Mouse (Mus musculus) hindbrain, postnatal 0 days (tissue): ENCODE data around the gene Gm48551. TPM values are rescaled to one million over a fixed set of nuclear protein-coding genes. Genes with fewer than 3 reads are reported as not detected.

Experiments
- ATAC-seq: fragments of 200-750 bp; cut with Nextera tagmentation; 2 replicates; pipeline ENCODE4 v1.8.0; 2017; ENCODE audit warnings: mild to moderate bottlenecking, moderate TSS enrichment, moderate library complexity
- DNase-seq: peaks from one replicate; pipeline ENCODE4 v3.0.0-alpha.2; 2015; ENCODE audit warnings: low spot score
- H3K27ac ChIP-seq: fragments of 300-500 bp; sonication (generic); 2 replicates; pipeline ENCODE4 v1.5.1; 2014; ENCODE audit warnings: mild to moderate bottlenecking
- H3K27me3 ChIP-seq: fragments of 300-500 bp; sonication (generic); 2 replicates; pipeline ENCODE4 v1.6.1; 2014; ENCODE audit warnings: low read length, mixed read lengths; ENCODE audit not compliant: insufficient read depth
- H3K36me3 ChIP-seq: fragments of 300-500 bp; sonication (generic); 2 replicates; pipeline ENCODE4 v1.6.1; 2014; ENCODE audit warnings: low read length, mixed read lengths; ENCODE audit not compliant: insufficient read depth
- H3K4me1 ChIP-seq: fragments of 300-500 bp; sonication (generic); 2 replicates; pipeline ENCODE4 v1.6.1; 2014; ENCODE audit warnings: antibody characterized with exemption, low read length, mixed read lengths; ENCODE audit not compliant: insufficient read depth
- H3K4me2 ChIP-seq: fragments of 300-500 bp; sonication (generic); 2 replicates; pipeline ENCODE4 v1.6.1; 2014; ENCODE audit warnings: low read depth, mild to moderate bottlenecking, low read length, moderate library complexity, mixed read lengths
- H3K4me3 ChIP-seq: fragments of 300-500 bp; sonication (generic); 2 replicates; pipeline ENCODE4 v1.5.1; 2014; ENCODE audit warnings: low read length
- H3K9ac ChIP-seq: fragments of 300-500 bp; sonication (generic); replicated peaks from 2 replicates; pipeline ENCODE4 v1.6.1; 2014; ENCODE audit warnings: mild to moderate bottlenecking, low read length, moderate library complexity, mixed read lengths
- H3K9me3 ChIP-seq: fragments of 300-500 bp; sonication (generic); 2 replicates; pipeline ENCODE4 v1.6.1; 2016; ENCODE audit warnings: low read length, mixed read lengths
- CTCF ChIP-seq: IDR thresholded peaks from 2 replicates; pipeline ENCODE4 v1.5.1; 2016; ENCODE audit warnings: antibody characterized with exemption, control low read depth, low read depth
- WGBS: fragments of 180-500 bp; shearing (Covaris S2); extraction: QIAGEN DNeasy Blood & Tissue Kit; methylation state at CpG from one replicate; pipeline ENCODE4 v1.1.7; 2014; 5-methylcytosine and 5-hydroxymethylcytosine counted together
- polyA plus RNA-seq: library from polyadenylated mRNA; unstranded; fragments of >200 nt; fragmentation: Nextera tagmentation; extraction: Ambion mirVana; gene quantifications from 2 replicates; pipeline ENCODE4 v1.2.1, GENCODE M21; 2015
- total RNA-seq: library from RNA; depleted of rRNA; stranded (reverse); fragments of >200 nt; gene quantifications from 2 replicates; pipeline ENCODE4 v1.2.3, GENCODE M21; 2014

Gm48551 gene
- total and polyA plus RNA-seq, 2 experiments from 2014 or later = 3.3 to 5.3 TPM

DNA sequence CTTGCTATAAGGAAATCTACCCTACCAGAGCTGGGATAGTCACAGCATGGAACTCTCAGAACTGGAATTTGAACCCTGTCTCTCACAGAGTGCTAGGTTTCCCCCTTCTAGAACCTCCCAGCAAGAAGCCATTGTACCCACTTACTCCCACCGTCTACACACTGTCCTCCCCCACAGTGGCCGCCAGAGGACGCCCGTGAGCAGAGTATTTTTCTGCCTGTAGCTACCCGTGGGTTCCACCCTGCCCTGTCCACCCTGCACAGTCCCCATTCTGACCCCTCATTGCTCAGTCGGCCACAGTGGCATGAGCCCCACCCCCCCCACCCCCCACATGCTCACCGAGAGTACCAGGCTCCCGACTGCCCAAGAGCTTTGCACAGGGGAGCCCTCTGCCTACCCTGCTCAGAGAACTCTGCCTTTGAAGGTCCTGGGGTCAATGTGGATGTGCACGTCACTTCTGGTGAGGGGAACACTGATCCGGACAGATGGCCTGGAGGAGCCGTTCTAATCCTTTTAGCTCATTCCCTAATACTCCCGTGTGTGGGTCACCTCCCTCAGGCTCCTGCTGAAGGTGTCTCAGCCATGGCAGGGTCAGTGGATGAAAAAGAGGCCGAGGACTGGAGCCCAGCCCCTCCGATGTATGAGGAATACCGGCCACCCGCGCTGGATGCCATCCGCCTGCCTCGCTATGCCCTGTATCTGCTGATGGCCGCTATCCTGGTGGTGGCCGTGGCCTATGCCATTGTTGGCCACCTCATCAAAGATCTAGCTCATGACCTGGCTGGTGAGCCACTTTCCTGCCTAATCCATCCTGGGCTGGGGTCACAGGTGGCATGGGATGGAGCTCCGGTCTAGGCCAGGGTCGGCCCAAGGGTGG, 5.8 kb downstream of the Gm48551 start:
- Histone ChIP-seq H3K27ac (peak overlapping the region; percentile 43; the same call in 1 of the 2 replicates), H3K36me3 (peaks cover 33% of the 10 kb centered on the region), H3K4me1 (peaks cover 16% of the 10 kb centered on the region; the same call in 1 of the 2 replicates), H3K9ac (0 out of 2 replicates have a peak overlapping the region, but pooled peaks have one; percentile 22), H3K4me2 (no peak overlapping the region), H3K4me3 (no peak overlapping the region), H3K27me3 (no peaks in the 10 kb centered on the region), H3K9me3 (no peaks in the 10 kb centered on the region)
- WGBS = 56% methylated on average over 23 of the region's 23 CpGs
- DNase-seq (peak; percentile 65), ATAC-seq (peak; percentile 71)
- peak; percentile 91 for TF ChIP-seq CTCF

DNA sequence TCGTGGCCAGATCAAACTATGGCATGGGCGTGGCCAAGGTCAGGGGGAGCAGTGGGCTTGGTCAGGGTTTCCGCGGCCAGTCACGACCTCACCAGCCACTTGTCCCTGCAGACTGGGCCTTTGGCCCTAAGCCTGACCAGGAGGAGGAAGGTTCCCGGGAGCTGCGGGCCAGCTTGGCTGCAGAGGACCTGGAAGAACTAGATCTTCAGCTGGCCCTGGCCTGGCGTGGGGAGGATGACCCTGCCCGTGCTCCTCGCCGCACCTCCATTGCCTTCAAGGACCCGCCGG, 6.4 kb downstream of the Gm48551 start:
- no peak overlapping the region for H3K4me2 ChIP-seq
- no peak for TF ChIP-seq CTCF
- peaks cover 10% of the 10 kb centered on the region; the same call in 1 of the 2 replicates for H3K4me1 ChIP-seq
- H3K9me3 ChIP-seq = no peaks in the 10 kb centered on the region
- H3K4me3 ChIP-seq = no peak overlapping the region
- no peaks in the 10 kb centered on the region for H3K27me3 ChIP-seq
- 0 out of 2 replicates have a peak overlapping the region, but pooled peaks have one; percentile 22 for H3K9ac ChIP-seq
- DNase-seq = no peak
- H3K27ac ChIP-seq = no peak overlapping the region
- peaks cover 33% of the 10 kb centered on the region for H3K36me3 ChIP-seq
- 91% methylated on average over 13 of the region's 13 CpGs for WGBS
- ATAC-seq = no peak

DNA sequence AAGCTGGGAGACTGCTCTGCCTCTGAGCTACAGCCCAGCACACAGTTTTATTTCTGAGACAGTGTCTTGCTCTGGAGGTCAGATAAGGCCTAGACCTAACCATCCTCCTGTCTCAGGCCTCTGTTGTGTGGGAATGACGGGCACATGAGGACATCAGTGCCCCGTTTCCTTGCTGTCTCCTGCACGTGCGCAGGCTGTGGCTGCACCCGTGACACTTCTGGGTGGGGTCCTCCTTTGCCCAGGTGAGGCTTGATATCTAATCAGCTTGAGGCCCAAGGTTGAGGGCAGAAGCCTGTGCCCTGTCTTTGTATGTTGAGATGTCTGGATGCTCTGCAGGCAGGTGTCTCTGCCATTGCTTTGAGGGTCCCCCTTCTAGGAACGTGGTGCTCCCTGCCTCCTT, 8.0 kb downstream of the Gm48551 start:
- Histone ChIP-seq H3K27me3 (no peaks in the 10 kb centered on the region), H3K27ac (no peak overlapping the region), H3K9ac (no peak overlapping the region), H3K9me3 (no peaks in the 10 kb centered on the region), H3K4me1 (peaks cover 7% of the 10 kb centered on the region; the same call in 1 of the 2 replicates), H3K4me2 (no peak overlapping the region), H3K4me3 (no peak overlapping the region), H3K36me3 (peaks cover 17% of the 10 kb centered on the region)
- DNase-seq (no peak), ATAC-seq (no peak)
- WGBS = 89% methylated on average over 6 of the region's 6 CpGs
- TF ChIP-seq CTCF = no peak

DNA sequence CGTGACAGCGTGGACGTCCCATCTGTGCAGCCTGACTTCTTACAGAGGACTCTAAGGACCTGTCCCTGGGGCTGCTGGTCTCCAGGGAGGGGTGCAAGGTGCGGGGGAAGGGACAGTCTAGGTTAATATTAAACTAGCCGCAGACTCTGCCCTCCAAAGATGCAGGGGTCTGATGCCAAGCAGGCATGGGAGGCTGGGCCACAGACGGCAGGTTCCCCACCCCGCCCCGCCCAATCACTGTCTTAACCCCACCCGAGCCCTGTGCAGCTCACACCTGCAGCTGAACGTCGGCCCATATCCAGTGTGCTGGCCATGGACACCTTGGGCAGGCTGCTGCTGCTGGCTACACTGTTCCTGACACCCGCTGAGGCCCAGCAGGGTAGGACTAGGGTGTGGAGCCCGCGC, 8.5 kb downstream of the Gm48551 start, which contains the start of gene Smim24:
Gene Smim24 (plus strand): TSS at position 271 of the 405 bp plus-strand sequence.
- Histone ChIP-seq H3K9me3 (no peaks in the 10 kb centered on the region), H3K27ac (peak within 1 kb of the TSS; percentile 41; the same call in 1 of the 2 replicates), H3K36me3 (peaks cover 12% of the 10 kb centered on the region), H3K4me2 (peak within 1 kb of the TSS; percentile 42), H3K4me3 (no peak within 1 kb of the TSS), H3K9ac (0 out of 2 replicates have a peak within 1 kb of the TSS, but pooled peaks have one; percentile 13), H3K4me1 (peaks cover 7% of the 10 kb centered on the region; the same call in 1 of the 2 replicates), H3K27me3 (no peaks in the 10 kb centered on the region)
- no peak for TF ChIP-seq CTCF
- no peak for DNase-seq
- no peak for ATAC-seq
- WGBS = 73% methylated on average over 14 of the region's 14 CpGs

DNA sequence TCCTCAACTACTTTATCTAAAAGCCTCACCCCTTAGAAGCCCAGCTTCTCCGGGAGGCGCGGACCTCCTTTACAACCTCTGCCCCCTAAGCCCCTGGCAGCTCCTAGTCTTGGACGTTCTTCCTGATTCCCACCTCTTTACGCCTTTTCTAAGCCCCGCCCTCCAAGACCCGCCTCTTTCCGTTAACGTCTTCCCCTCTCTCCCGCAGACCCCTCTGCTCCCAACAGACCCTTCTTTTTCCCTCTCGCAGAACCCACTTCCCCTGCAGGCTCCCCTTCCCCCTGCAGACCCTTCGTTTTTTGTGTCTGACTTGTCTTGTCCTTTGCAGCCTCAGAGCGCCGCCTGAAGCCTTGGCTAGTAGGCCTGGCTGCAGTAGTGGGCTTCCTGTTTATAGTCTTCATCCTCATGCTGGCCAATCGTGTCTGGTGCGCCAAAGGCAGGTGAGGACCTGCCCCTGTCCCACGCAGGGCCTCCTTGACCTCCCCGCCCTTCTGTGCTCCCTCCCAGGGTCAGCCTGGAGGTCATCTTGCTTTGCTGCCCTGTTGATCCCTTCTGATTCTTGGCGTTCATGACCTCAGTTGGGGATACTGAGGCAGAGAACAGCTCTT, 9.3 kb downstream of the Gm48551 start:
- Histone ChIP-seq H3K4me1 (peaks cover 7% of the 10 kb centered on the region; the same call in 1 of the 2 replicates), H3K4me2 (peak overlapping the region; percentile 42), H3K9ac (0 out of 2 replicates have a peak overlapping the region, but pooled peaks have one; percentile 13), H3K27ac (peak overlapping the region; percentile 41; the same call in 1 of the 2 replicates), H3K27me3 (no peaks in the 10 kb centered on the region), H3K36me3 (peaks cover 5% of the 10 kb centered on the region; the same call in 1 of the 2 replicates), H3K9me3 (no peaks in the 10 kb centered on the region), H3K4me3 (no peak overlapping the region)
- WGBS = 8% methylated on average over 19 of the region's 19 CpGs
- DNase-seq (no peak), ATAC-seq (no peak)
- no peak for TF ChIP-seq CTCF

DNA sequence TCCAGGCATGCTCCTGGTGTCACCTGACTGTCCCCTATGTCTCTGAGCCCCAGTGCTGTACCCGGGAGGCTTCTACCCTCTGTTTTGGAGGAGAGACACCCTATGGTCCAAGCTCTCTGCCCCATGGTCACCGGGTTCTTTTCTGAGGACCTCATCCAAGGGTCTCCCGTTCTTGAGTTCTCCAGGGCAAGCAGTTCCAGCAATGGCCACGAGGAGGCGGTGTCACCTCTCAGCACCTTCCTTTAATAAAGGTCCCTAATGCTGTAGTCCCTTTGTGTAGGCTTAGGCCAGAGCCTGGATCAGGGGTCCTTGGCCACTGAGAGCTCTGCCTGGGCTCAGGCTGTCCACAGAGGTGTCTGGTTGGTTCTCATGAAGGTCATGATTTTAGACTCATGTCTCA, 10.9 kb downstream of the Gm48551 start:
- H3K9ac ChIP-seq = no peak overlapping the region
- TF ChIP-seq CTCF = peak; percentile 93
- H3K27me3 ChIP-seq = no peaks in the 10 kb centered on the region
- H3K9me3 ChIP-seq = no peaks in the 10 kb centered on the region
- peak; percentile 76 for DNase-seq
- 0 out of 2 replicates have a peak, but pooled peaks have one; percentile 33 for ATAC-seq
- H3K4me2 ChIP-seq = no peak overlapping the region
- peaks cover 7% of the 10 kb centered on the region; the same call in 1 of the 2 replicates for H3K4me1 ChIP-seq
- 19% methylated on average over 5 of the region's 5 CpGs for WGBS
- no peak overlapping the region for H3K4me3 ChIP-seq
- peaks cover 10% of the 10 kb centered on the region; the same call in 1 of the 2 replicates for H3K36me3 ChIP-seq
- no peak overlapping the region for H3K27ac ChIP-seq
